Mouse (Mus musculus) kidney, adult 18-20 months (tissue): ENCODE measurements around the gene Hist1h1a.
"Not testable (repeated sequence)": the region's sequence is repeated elsewhere in the genome, so short reads cannot be mapped to it uniquely, and the experiment has no call there.

Source experiments
- DNase-seq: peaks from one replicate; pipeline ENCODE4 v3.0.0; 2021

Hist1h1a gene

GRCm38 (mm10) chr13:23760240-23760971 lies 3.1 kb upstream of the Hist1h1a start:
- no peak for DNase-seq

GRCm38 (mm10) chr13:23760972-23761864 lies 2.2 kb upstream of the Hist1h1a start, which contains the start of gene Hist1h4a:
Gene Hist1h4a (minus strand): TSS chr13:23761230.
- peak; percentile 94 for DNase-seq

GRCm38 (mm10) chr13:23761871-23762821 lies 1.3 kb upstream of the Hist1h1a start, which contains the start of gene Hist1h3a:
Gene Hist1h3a (minus strand): TSS chr13:23762386.
- DNase-seq = peak; percentile 51

- DNase-seq = no peak
These were observed 252 bp upstream of the Hist1h1a start for GRCm38 (mm10) chr13:23763242-23763585.

- no peak for DNase-seq
These were observed 1.1 kb downstream of the Hist1h1a start for GRCm38 (mm10) chr13:23764324-23765171.

- no peak for DNase-seq
These were observed 1.7 kb downstream of the Hist1h1a start for GRCm38 (mm10) chr13:23765172-23765513.

GRCm38 (mm10) chr13:23766772-23767171 lies 3.3 kb downstream of the Hist1h1a start:
- no peak for DNase-seq

- DNase-seq = no peak
These were observed 5.5 kb downstream of the Hist1h1a start for GRCm38 (mm10) chr13:23768834-23769397.

GRCm38 (mm10) chr13:23769613-23770012 lies 6.1 kb downstream of the Hist1h1a start, which contains the start of gene Trim38:
Gene Trim38 (plus strand): TSS chr13:23769913.
- not testable (repeated sequence) for DNase-seq

- DNase-seq = no peak
These were observed 9.3 kb downstream of the Hist1h1a start for GRCm38 (mm10) chr13:23772561-23773313.

- DNase-seq = no peak
These were observed 14.9 kb downstream of the Hist1h1a start for GRCm38 (mm10) chr13:23778339-23778738.

- DNase-seq = no peak
These were observed 15.6 kb downstream of the Hist1h1a start for GRCm38 (mm10) chr13:23779025-23779424.

- DNase-seq = peak; percentile 13
These were observed 29.1 kb downstream of the Hist1h1a start for GRCm38 (mm10) chr13:23792520-23792919.

- DNase-seq = no peak
These were observed 35.9 kb downstream of the Hist1h1a start for GRCm38 (mm10) chr13:23799405-23799804.

GRCm38 (mm10) chr13:23804532-23804931 lies 41.1 kb downstream of the Hist1h1a start:
- no peak for DNase-seq

GRCm38 (mm10) chr13:23806422-23807052 lies 43.1 kb downstream of the Hist1h1a start, which contains the start of gene Slc17a2:
Gene Slc17a2 (plus strand): TSS chr13:23806993.
- peak; percentile 30 for DNase-seq
